Mouse (Mus musculus): ENCODE data around the gene Cyp3a57.
"Not testable (repeated sequence)": the region's sequence is repeated elsewhere in the genome, so short reads cannot be mapped to it uniquely, and the experiment has no call there.

The Cyp3a57 gene

GRCm38 (mm10) chr5:145344941-145345340 is at the start of gene Cyp3a57:
Gene Cyp3a57 (plus strand): TSS chr5:145345279.
- DNase-seq, result no peak

- no peak for DNase-seq
These were observed 44.6 kb upstream of the Cyp3a57 start for GRCm38 (mm10) chr5:145300469-145300868.

GRCm38 (mm10) chr5:145301796-145302195 is 43.3 kb upstream of the Cyp3a57 start:
- DNase-seq, result not testable (repeated sequence)

- no peak for DNase-seq
These were observed 42.7 kb upstream of the Cyp3a57 start for GRCm38 (mm10) chr5:145302424-145302823.

DNA sequence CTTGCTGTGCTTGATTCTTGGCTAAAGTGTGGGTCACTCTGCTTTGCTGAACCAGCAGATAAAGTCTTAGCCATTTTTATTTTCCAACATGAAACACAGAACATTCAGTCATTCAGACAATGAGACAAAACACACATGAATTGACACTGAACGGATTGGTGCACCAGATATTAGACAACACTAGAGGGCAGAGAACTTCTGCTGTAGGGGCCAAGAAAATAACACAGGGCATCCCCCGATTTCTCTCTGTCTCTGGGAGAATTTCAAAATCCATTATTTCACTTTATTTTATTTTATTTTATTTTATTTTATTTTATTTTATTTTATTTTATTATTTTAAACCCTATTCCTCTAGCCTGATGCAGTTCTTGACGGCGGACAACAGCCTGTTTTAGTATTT is 38.1 kb upstream of the Cyp3a57 start:
- not testable (repeated sequence) for DNase-seq

GRCm38 (mm10) chr5:145307811-145308210 is 37.3 kb upstream of the Cyp3a57 start:
- not testable (repeated sequence) for DNase-seq

DNA sequence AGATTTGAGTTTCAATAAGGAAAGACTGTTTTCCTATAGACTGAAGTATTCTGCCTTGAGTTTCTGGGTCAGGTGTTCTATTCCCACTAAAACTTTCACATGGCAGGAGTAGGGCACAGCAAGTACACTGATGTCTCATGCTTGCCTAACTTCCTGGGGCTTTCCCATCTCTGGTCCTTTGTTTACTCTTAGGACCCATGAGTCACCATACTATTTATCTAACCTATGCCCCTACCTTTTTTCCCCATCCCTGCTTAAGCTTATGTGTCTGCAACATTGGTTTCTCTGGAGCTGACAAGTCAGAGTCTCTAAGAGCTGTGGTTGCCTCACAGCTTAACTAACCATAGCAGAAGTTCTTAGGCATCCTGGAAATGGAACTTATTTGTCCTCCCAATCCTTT is 31.2 kb upstream of the Cyp3a57 start:
- no peak for DNase-seq

DNA sequence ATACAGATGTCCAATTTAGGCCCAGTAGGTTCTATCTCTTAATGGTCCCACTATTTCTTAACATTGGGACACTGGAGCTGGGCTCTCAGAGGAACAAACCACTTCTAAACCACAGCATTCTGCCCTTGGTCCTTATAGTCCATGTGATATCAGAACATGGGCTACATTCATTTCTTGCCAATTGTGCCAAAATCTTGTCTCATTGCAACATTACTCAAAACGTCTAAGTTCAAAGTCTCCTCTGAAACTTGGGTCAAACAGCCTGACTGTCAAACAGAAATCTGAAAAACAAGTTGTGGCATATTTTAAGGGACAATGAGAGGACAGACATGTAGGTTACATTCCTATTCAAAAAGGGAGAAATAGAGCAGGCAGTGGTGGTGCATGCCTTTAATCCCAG is 27.9 kb upstream of the Cyp3a57 start:
- no peak for DNase-seq

DNA sequence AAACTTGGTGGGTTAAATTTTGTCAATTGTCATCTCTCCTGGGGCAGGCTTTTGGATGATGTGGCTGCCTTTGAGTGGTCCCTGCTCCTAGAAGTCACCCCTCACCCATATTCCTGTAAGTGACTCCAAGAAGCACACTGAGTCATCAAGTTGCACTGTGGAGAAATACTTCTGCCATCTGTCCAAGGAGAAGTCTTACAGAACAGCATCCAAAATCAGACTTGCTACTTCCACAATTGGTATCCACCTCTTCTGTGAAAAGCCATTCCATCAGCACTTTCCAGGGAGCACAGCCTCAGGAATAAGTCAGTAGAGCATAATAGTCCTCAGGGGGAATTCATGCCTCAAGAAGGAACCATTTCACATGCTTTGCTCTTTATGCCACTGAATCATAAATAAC is 6.3 kb upstream of the Cyp3a57 start:
- DNase-seq, result not testable (repeated sequence)

DNA sequence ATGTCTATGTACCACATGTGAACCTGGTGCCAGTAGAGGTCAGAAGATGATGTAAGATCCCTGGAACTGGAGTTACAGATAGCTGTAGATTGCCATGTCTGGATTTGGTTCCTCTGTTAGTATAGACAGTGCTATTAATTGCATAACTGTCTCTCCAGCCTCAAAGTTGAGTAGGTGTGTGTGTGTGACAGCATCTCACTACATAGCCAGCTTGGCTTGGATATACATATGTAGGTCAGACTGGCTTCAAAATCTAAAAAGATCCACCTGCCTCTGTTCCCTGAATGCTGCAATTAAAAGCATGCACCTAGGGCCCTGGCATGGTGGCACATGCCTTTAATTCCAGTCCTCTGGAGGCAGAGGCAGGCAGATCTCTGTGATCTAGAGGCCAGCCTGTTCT is 4.6 kb downstream of the Cyp3a57 start:
- DNase-seq, result no peak

GRCm38 (mm10) chr5:145353081-145353480 is 8.0 kb downstream of the Cyp3a57 start:
- no peak for DNase-seq

DNA sequence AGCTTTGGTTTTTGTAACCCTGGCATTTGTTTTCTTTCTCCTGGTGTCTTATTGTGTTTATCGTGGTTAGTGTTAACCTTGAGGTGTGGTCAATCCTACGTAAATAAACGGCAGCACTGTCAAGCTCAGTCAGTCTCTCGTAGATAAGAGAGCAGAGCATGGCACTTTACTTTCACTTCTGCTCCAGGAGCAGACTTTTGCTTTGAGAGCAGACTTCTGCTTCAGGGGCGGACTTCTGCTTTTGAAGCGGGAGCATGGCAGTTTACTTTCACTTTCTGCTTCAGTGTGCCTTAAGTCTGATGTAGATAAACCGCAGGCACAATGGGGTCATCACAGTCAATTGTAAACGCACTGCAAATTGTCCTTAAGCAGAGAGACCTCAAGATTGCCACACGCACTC is 70.3 kb downstream of the Cyp3a57 start:
- not testable (repeated sequence) for DNase-seq

DNA sequence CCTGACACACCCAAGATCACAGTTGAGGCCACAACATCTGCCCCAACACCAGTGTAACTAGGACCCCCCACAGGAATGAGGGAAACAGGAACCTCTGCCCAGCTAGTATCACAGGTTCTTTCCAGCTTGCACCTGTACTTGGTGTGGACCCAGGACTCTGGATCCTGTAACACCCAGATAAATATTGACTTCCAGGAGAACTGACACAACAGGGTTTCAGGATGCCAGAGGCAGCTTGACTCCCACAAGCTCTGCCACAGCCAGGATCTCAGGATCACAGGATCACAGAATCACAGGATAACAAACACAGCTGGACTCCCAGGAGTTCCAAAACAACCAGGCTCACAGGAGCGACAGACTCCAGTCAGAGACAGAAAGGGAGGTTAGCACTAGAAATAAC is 77.2 kb downstream of the Cyp3a57 start:
- DNase-seq, result no peak

DNA sequence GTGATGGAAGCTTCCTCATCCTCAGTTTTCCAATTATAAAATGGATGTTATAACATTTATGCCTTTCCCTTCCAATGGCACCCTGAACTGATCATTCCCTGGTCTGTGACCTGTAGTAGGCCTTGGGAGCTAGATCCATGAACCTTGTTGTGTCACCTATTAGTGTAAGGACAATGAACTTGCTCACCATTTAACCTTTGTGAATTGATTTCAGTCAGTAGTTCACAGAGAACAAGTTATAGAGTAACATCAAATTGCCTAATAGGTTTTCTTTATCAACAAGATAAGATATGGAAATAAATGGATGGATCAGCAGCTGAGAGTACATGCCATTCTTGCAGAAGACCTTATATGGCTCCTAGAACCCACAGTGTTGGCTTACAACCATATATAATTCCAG is 85.9 kb downstream of the Cyp3a57 start:
- no peak for DNase-seq

- no peak for DNase-seq
These were observed 88.6 kb downstream of the Cyp3a57 start for GRCm38 (mm10) chr5:145433688-145434087.

All from lung, postnatal 4 days (tissue).